Mouse (Mus musculus): ENCODE measurements around the gene Cma1. TPM values are rescaled to one million over a fixed set of nuclear protein-coding genes. Genes with fewer than 3 reads are reported as not detected.

The Cma1 gene
- total and polyA plus RNA-seq, 2 experiments from 2014 or later, result 4.4 to 22.1 TPM

DNA sequence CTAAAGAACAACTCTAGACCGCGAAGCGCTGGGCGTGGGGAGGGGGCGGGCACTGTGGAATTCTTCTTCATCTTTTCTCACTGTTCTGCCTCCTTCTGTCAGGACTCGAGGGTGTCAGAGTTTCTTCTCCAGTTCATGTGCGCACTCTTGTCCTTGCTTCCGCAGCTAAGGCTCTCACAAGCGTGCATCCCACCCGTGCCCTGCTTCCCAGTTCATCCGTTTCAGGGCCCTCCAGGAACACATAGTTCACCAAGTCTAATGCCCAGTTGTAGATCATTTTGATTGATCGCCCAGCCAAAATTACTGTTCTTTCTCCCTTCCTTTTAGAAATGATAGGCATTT is 44.1 kb downstream of the Cma1 start:
- peak overlapping the region; percentile 80 for H3K9ac ChIP-seq (replicated peaks; ENCODE audit: low read depth, low read length)
- H3K36me3 ChIP-seq (replicated peaks; ENCODE audit: control insufficient read depth, insufficient read depth, low read length), result peaks cover 22% of the 10 kb centered on the region
- 10% methylated on average over 12 of the region's 12 CpGs for WGBS
- H3K4me1 ChIP-seq (ENCODE audit: control insufficient read depth, insufficient read depth), result peaks cover 6% of the 10 kb centered on the region
- H3K27me3 ChIP-seq (ENCODE audit: control insufficient read depth, insufficient read depth, low read length), result no peaks in the 10 kb centered on the region
- peak overlapping the region; percentile 83 for H3K27ac ChIP-seq (ENCODE audit: low read depth)
- H3K9me3 ChIP-seq (replicated peaks; ENCODE audit: control insufficient read depth, low read length), result no peaks in the 10 kb centered on the region
- DNase-seq (ENCODE audit: low spot score), result no peak
- 0 out of 2 replicates have a peak, but pooled peaks have one; percentile 5 for ATAC-seq (ENCODE audit: insufficient read depth, low read depth)
- H3K4me2 ChIP-seq (ENCODE audit: low read depth, low read length), result peak overlapping the region; percentile 85
- H3K4me3 ChIP-seq (ENCODE audit: low read depth, low read length), result peak overlapping the region; percentile 57
- TF ChIP-seq EP300 (IDR thresholded peaks at IDR 0.05; ENCODE audit: low read depth) (no peak), CTCF (IDR thresholded peaks at IDR 0.05; ENCODE audit: low read depth) (no peak)

GRCm38 (mm10) chr14:55899701-55900413 is 44.6 kb downstream of the Cma1 start, which contains the start of gene Sdr39u1:
Gene Sdr39u1, minus strand, starts transcription at chr14:55900293.
- Histone ChIP-seq H3K27ac (ENCODE audit: low read depth) (peak within 1 kb of the TSS; percentile 83), H3K4me3 (ENCODE audit: low read depth, low read length) (peak within 1 kb of the TSS; percentile 57), H3K4me2 (ENCODE audit: low read depth, low read length) (peak within 1 kb of the TSS; percentile 85), H3K27me3 (ENCODE audit: control insufficient read depth, insufficient read depth, low read length) (no peaks in the 10 kb centered on the region), H3K9ac (replicated peaks; ENCODE audit: low read depth, low read length) (peak within 1 kb of the TSS; percentile 80), H3K9me3 (replicated peaks; ENCODE audit: control insufficient read depth, low read length) (no peaks in the 10 kb centered on the region), H3K36me3 (replicated peaks; ENCODE audit: control insufficient read depth, insufficient read depth, low read length) (peaks cover 27% of the 10 kb centered on the region), H3K4me1 (ENCODE audit: control insufficient read depth, insufficient read depth) (peaks cover 6% of the 10 kb centered on the region)
- DNase-seq (ENCODE audit: low spot score) (peak; percentile 92), ATAC-seq (ENCODE audit: insufficient read depth, low read depth) (peak; percentile 96)
- WGBS, result under 1% methylated on average over 39 of the region's 39 CpGs
- TF ChIP-seq CTCF (IDR thresholded peaks at IDR 0.05; ENCODE audit: low read depth), result no peak
- no peak for TF ChIP-seq EP300 (IDR thresholded peaks at IDR 0.05; ENCODE audit: low read depth)

DNA sequence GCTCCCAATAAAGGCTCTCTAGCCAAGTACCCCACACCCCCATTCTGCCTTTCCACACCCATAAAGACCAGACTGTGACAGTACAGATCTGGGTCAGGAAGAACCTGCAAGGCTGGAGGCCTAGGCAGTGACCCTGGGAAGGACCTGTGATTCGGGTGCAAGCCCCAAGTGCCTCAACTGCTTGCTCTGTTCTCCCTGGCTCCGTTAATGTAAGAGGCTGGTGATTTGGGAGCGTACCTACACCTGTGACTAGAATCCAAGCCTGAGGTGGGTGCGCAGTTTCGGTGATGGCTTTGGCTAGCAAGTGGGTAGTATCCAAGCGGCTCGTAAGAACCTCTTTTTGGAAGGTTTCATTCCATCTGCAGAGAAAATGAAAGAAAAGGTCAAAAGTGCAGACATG is 45.5 kb downstream of the Cma1 start:
- Histone ChIP-seq H3K4me2 (ENCODE audit: low read depth, low read length) (no peak overlapping the region), H3K27ac (ENCODE audit: low read depth) (0 out of 2 replicates have a peak overlapping the region, but pooled peaks have one; percentile 83), H3K36me3 (replicated peaks; ENCODE audit: control insufficient read depth, insufficient read depth, low read length) (peaks cover 36% of the 10 kb centered on the region), H3K27me3 (ENCODE audit: control insufficient read depth, insufficient read depth, low read length) (no peaks in the 10 kb centered on the region), H3K4me3 (ENCODE audit: low read depth, low read length) (no peak overlapping the region), H3K4me1 (ENCODE audit: control insufficient read depth, insufficient read depth) (peaks cover 6% of the 10 kb centered on the region), H3K9me3 (replicated peaks; ENCODE audit: control insufficient read depth, low read length) (no peaks in the 10 kb centered on the region), H3K9ac (replicated peaks; ENCODE audit: low read depth, low read length) (no peak overlapping the region)
- DNase-seq (ENCODE audit: low spot score) (no peak), ATAC-seq (ENCODE audit: insufficient read depth, low read depth) (no peak)
- 90% methylated on average over 7 of the region's 7 CpGs for WGBS
- TF ChIP-seq EP300 (IDR thresholded peaks at IDR 0.05; ENCODE audit: low read depth) (no peak), CTCF (IDR thresholded peaks at IDR 0.05; ENCODE audit: low read depth) (no peak)

DNA sequence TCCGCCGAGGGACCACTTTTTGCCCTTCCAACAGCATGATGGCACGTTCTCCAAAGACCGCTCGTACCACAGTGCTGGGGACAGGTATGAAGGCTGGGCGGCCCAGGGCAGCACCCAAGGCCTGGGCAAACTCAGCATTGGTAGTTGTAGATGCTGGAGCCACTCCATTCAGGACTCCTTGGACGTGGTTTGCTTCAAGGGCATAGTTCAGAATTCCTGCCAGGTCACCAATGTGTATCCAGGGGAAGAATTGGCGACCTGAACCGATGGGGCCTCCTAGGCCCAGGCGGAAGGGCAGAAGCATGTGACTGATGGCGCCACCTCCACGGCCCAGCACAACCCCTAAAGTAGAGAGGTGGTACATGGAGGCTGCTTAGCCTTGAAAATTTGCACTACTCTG is 46.8 kb downstream of the Cma1 start:
- H3K4me3 ChIP-seq (ENCODE audit: low read depth, low read length), result no peak overlapping the region
- WGBS, result 91% methylated on average over 12 of the region's 12 CpGs
- H3K36me3 ChIP-seq (replicated peaks; ENCODE audit: control insufficient read depth, insufficient read depth, low read length), result peaks cover 46% of the 10 kb centered on the region
- H3K27me3 ChIP-seq (ENCODE audit: control insufficient read depth, insufficient read depth, low read length), result no peaks in the 10 kb centered on the region
- no peak overlapping the region for H3K9ac ChIP-seq (replicated peaks; ENCODE audit: low read depth, low read length)
- H3K27ac ChIP-seq (ENCODE audit: low read depth), result no peak overlapping the region
- TF ChIP-seq CTCF (IDR thresholded peaks at IDR 0.05; ENCODE audit: low read depth) (no peak), EP300 (IDR thresholded peaks at IDR 0.05; ENCODE audit: low read depth) (no peak)
- no peaks in the 10 kb centered on the region for H3K9me3 ChIP-seq (replicated peaks; ENCODE audit: control insufficient read depth, low read length)
- ATAC-seq (ENCODE audit: insufficient read depth, low read depth) (no peak), DNase-seq (ENCODE audit: low spot score) (no peak)
- H3K4me2 ChIP-seq (ENCODE audit: low read depth, low read length), result no peak overlapping the region
- H3K4me1 ChIP-seq (ENCODE audit: control insufficient read depth, insufficient read depth), result peaks cover 6% of the 10 kb centered on the region

Other genes with a start within 250 kb of the Cma1 start
- gene Tgm1, start 230.7 kb downstream of the Cma1 start, total RNA-seq (2014; rRNA removed; ENCODE audit: low replicate concordance), result 0.85 and 1.3 TPM in 2 replicates
- gene Tgm1, start 230.7 kb downstream of the Cma1 start, polyA plus RNA-seq (2015; fragmentation: Nextera tagmentation; extraction: Ambion mirVana), result 0.11 and 0.27 TPM in 2 replicates
- 35.6 and 36.8 TPM in 2 replicates for gene Rabggta, start 222.4 kb downstream of the Cma1 start, total RNA-seq (2014; rRNA removed; ENCODE audit: low replicate concordance)
- gene Rabggta, start 222.4 kb downstream of the Cma1 start, polyA plus RNA-seq (2015; fragmentation: Nextera tagmentation; extraction: Ambion mirVana), result 20.8 and 21.8 TPM in 2 replicates
- gene Dhrs1, start 199.0 kb downstream of the Cma1 start, total RNA-seq (2014; rRNA removed; ENCODE audit: low replicate concordance), result 51.9 and 58.1 TPM in 2 replicates
- 62.9 and 65.0 TPM in 2 replicates for gene Dhrs1, start 199.0 kb downstream of the Cma1 start, polyA plus RNA-seq (2015; fragmentation: Nextera tagmentation; extraction: Ambion mirVana)
- 20.2 and 26.3 TPM in 2 replicates for gene Nop9, start 199.0 kb downstream of the Cma1 start, total RNA-seq (2014; rRNA removed; ENCODE audit: low replicate concordance)
- gene Nop9, start 199.0 kb downstream of the Cma1 start, polyA plus RNA-seq (2015; fragmentation: Nextera tagmentation; extraction: Ambion mirVana), result 13.1 and 14.2 TPM in 2 replicates
- gene Cideb, start 186.2 kb downstream of the Cma1 start, total RNA-seq (2014; rRNA removed; ENCODE audit: low replicate concordance), result 0.31 and 0.34 TPM in 2 replicates
- 2.8 and 3.6 TPM in 2 replicates for gene Cideb, start 186.2 kb downstream of the Cma1 start, polyA plus RNA-seq (2015; fragmentation: Nextera tagmentation; extraction: Ambion mirVana)
- gene Ltb4r2, start 183.2 kb downstream of the Cma1 start, total RNA-seq (2014; rRNA removed; ENCODE audit: low replicate concordance), result not detected in 2 replicates
- 0.10 and 0.22 TPM in 2 replicates for gene Ltb4r2, start 183.2 kb downstream of the Cma1 start, polyA plus RNA-seq (2015; fragmentation: Nextera tagmentation; extraction: Ambion mirVana)
- 0.62 TPM in 1 of 2 replicates, not detected in the other for gene Ltb4r1, start 178.7 kb downstream of the Cma1 start, total RNA-seq (2014; rRNA removed; ENCODE audit: low replicate concordance)
- gene Ltb4r1, start 178.7 kb downstream of the Cma1 start, polyA plus RNA-seq (2015; fragmentation: Nextera tagmentation; extraction: Ambion mirVana), result 0.38 and 0.40 TPM in 2 replicates
- 16.2 and 17.4 TPM in 2 replicates for gene Adcy4, start 160.6 kb downstream of the Cma1 start, total RNA-seq (2014; rRNA removed; ENCODE audit: low replicate concordance)
- 10.6 TPM in 2 replicates for gene Adcy4, start 160.6 kb downstream of the Cma1 start, polyA plus RNA-seq (2015; fragmentation: Nextera tagmentation; extraction: Ambion mirVana)
- 8.5 and 16.3 TPM in 2 replicates for gene Ripk3, start 155.8 kb downstream of the Cma1 start, total RNA-seq (2014; rRNA removed; ENCODE audit: low replicate concordance)
- gene Ripk3, start 155.8 kb downstream of the Cma1 start, polyA plus RNA-seq (2015; fragmentation: Nextera tagmentation; extraction: Ambion mirVana), result 9.3 and 9.4 TPM in 2 replicates
- gene Nfatc4, start 121.5 kb downstream of the Cma1 start, total RNA-seq (2014; rRNA removed; ENCODE audit: low replicate concordance), result 6.5 and 8.5 TPM in 2 replicates
- gene Nfatc4, start 121.5 kb downstream of the Cma1 start, polyA plus RNA-seq (2015; fragmentation: Nextera tagmentation; extraction: Ambion mirVana), result 3.4 and 4.0 TPM in 2 replicates
- 27.6 and 29.0 TPM in 2 replicates for gene Nynrin, start 90.7 kb downstream of the Cma1 start, total RNA-seq (2014; rRNA removed; ENCODE audit: low replicate concordance)
- 3.9 and 4.7 TPM in 2 replicates for gene Nynrin, start 90.7 kb downstream of the Cma1 start, polyA plus RNA-seq (2015; fragmentation: Nextera tagmentation; extraction: Ambion mirVana)
- 0.73 and 2.5 TPM in 2 replicates for gene Cbln3, start 60.3 kb downstream of the Cma1 start, total RNA-seq (2014; rRNA removed; ENCODE audit: low replicate concordance)
- 0.47 and 0.68 TPM in 2 replicates for gene Cbln3, start 60.3 kb downstream of the Cma1 start, polyA plus RNA-seq (2015; fragmentation: Nextera tagmentation; extraction: Ambion mirVana)
- 17.1 and 19.5 TPM in 2 replicates for gene Khnyn, start 59.7 kb downstream of the Cma1 start, total RNA-seq (2014; rRNA removed; ENCODE audit: low replicate concordance)
- gene Khnyn, start 59.7 kb downstream of the Cma1 start, polyA plus RNA-seq (2015; fragmentation: Nextera tagmentation; extraction: Ambion mirVana), result 5.0 and 5.3 TPM in 2 replicates
- gene Sdr39u1, start 44.4 kb downstream of the Cma1 start, total RNA-seq (2014; rRNA removed; ENCODE audit: low replicate concordance), result 89.1 and 138 TPM in 2 replicates
- 79.5 and 88.3 TPM in 2 replicates for gene Sdr39u1, start 44.4 kb downstream of the Cma1 start, polyA plus RNA-seq (2015; fragmentation: Nextera tagmentation; extraction: Ambion mirVana)
- gene Cma2, start 6.3 kb upstream of the Cma1 start, total RNA-seq (2014; rRNA removed; ENCODE audit: low replicate concordance), result not detected in 2 replicates
- not detected in 2 replicates for gene Cma2, start 6.3 kb upstream of the Cma1 start, polyA plus RNA-seq (2015; fragmentation: Nextera tagmentation; extraction: Ambion mirVana)
- gene Mcpt1, start 73.3 kb upstream of the Cma1 start, total RNA-seq (2014; rRNA removed; ENCODE audit: low replicate concordance), result not detected in 2 replicates
- gene Mcpt1, start 73.3 kb upstream of the Cma1 start, polyA plus RNA-seq (2015; fragmentation: Nextera tagmentation; extraction: Ambion mirVana), result not detected in 2 replicates
- gene Mcpt9, start 85.8 kb upstream of the Cma1 start, total RNA-seq (2014; rRNA removed; ENCODE audit: low replicate concordance), result not detected in 2 replicates
- gene Mcpt9, start 85.8 kb upstream of the Cma1 start, polyA plus RNA-seq (2015; fragmentation: Nextera tagmentation; extraction: Ambion mirVana), result not detected in 2 replicates
- gene Mcpt2, start 97.4 kb upstream of the Cma1 start, total RNA-seq (2014; rRNA removed; ENCODE audit: low replicate concordance), result not detected in 2 replicates
- gene Mcpt2, start 97.4 kb upstream of the Cma1 start, polyA plus RNA-seq (2015; fragmentation: Nextera tagmentation; extraction: Ambion mirVana), result not detected in 2 replicates
- gene Mcpt4, start 117.6 kb upstream of the Cma1 start, total RNA-seq (2014; rRNA removed; ENCODE audit: low replicate concordance), result 0.12 TPM in 1 of 2 replicates, not detected in the other
- gene Mcpt4, start 117.6 kb upstream of the Cma1 start, polyA plus RNA-seq (2015; fragmentation: Nextera tagmentation; extraction: Ambion mirVana), result 1.8 and 2.3 TPM in 2 replicates
- not detected in 2 replicates for gene Mcpt8, start 140.6 kb upstream of the Cma1 start, total RNA-seq (2014; rRNA removed; ENCODE audit: low replicate concordance)
- 0.22 and 0.38 TPM in 2 replicates for gene Mcpt8, start 140.6 kb upstream of the Cma1 start, polyA plus RNA-seq (2015; fragmentation: Nextera tagmentation; extraction: Ambion mirVana)
- gene Ctsg, start 157.9 kb upstream of the Cma1 start, total RNA-seq (2014; rRNA removed; ENCODE audit: low replicate concordance), result not detected in 2 replicates
- gene Ctsg, start 157.9 kb upstream of the Cma1 start, polyA plus RNA-seq (2015; fragmentation: Nextera tagmentation; extraction: Ambion mirVana), result 0.15 and 0.23 TPM in 2 replicates
- not detected in 2 replicates for gene Gzme, start 175.9 kb upstream of the Cma1 start, total RNA-seq (2014; rRNA removed; ENCODE audit: low replicate concordance)
- gene Gzme, start 175.9 kb upstream of the Cma1 start, polyA plus RNA-seq (2015; fragmentation: Nextera tagmentation; extraction: Ambion mirVana), result not detected in 2 replicates
- gene Gzmd, start 187.9 kb upstream of the Cma1 start, total RNA-seq (2014; rRNA removed; ENCODE audit: low replicate concordance), result not detected in 2 replicates
- gene Gzmd, start 187.9 kb upstream of the Cma1 start, polyA plus RNA-seq (2015; fragmentation: Nextera tagmentation; extraction: Ambion mirVana), result not detected in 2 replicates
- not detected in 2 replicates for gene Gzmg, start 214.9 kb upstream of the Cma1 start, total RNA-seq (2014; rRNA removed; ENCODE audit: low replicate concordance)
- gene Gzmg, start 214.9 kb upstream of the Cma1 start, polyA plus RNA-seq (2015; fragmentation: Nextera tagmentation; extraction: Ambion mirVana), result not detected in 2 replicates
- gene Gzmn, start 229.9 kb upstream of the Cma1 start, total RNA-seq (2014; rRNA removed; ENCODE audit: low replicate concordance), result not detected in 2 replicates
- not detected in 2 replicates for gene Gzmn, start 229.9 kb upstream of the Cma1 start, polyA plus RNA-seq (2015; fragmentation: Nextera tagmentation; extraction: Ambion mirVana)

Measured in heart, postnatal 0 days (tissue).